Mouse (Mus musculus) embryonic fibroblast, embryonic 13.5 days (primary cell): Measurements from ENCODE around the gene Mta1.

Source experiments
- CTCF ChIP-seq: IDR thresholded peaks from 2 replicates; pipeline ENCODE4 v1.5.1; 2011; ENCODE audit warnings: mild to moderate bottlenecking, control low read depth, low read length, moderate library complexity, borderline replicate concordance; ENCODE audit not compliant: insufficient read depth
- POLR2A ChIP-seq: IDR thresholded peaks from 2 replicates; pipeline ENCODE4 v1.6.1; 2011; ENCODE audit warnings: low read depth, mild to moderate bottlenecking, control low read depth, low read length, moderate library complexity

DNA sequence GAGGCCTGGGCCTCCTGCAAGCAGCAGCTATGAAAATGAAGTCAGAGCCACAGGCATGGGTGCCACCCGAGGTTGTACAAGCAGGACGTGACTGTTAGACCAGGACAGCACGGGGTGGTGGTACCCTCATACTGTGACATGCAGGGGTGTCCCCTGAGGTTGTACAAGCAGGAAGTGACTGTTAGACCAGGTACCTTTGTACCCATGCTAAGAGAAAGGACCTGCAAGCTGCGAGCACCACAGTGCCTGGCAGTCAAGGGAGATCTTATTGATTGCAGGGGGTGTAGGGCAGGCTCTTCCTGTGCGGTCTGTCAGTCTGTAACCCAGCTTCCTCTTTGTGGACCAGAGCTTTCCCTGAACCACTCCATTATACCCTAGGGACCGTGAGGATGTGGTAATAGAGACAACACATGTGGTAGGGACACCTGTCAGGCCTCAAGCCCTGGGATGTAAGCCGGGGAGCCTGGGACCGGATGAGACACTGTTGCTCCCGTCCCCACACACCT, 70.0 kb downstream of the Mta1 start:
- TF ChIP-seq POLR2A, result no peak
- TF ChIP-seq CTCF, result no peak
